Mouse (Mus musculus) cerebellum, adult 9-11 months (tissue): ENCODE measurements at regions not wholly inside any gene's neighbourhood (a gene's known extent, or its start where the extent isn't known, plus 50 kb on each side); places are given as distances from the start of the nearest gene placed in this dataset.

Source experiments
- DNase-seq: peaks from one replicate; pipeline ENCODE4 v3.0.0; 2022

GRCm38 (mm10) chr8:8376791-8377190 is 284.3 kb downstream of the Efnb2 start:
- no peak for DNase-seq

- DNase-seq: peak; percentile 4
These were observed 284.7 kb downstream of the Efnb2 start for GRCm38 (mm10) chr8:8376379-8376778.

- DNase-seq: no peak
These were observed 293.7 kb downstream of the Efnb2 start for GRCm38 (mm10) chr8:8367282-8367871.

- DNase-seq: no peak
These were observed 299.0 kb downstream of the Efnb2 start for GRCm38 (mm10) chr8:8361941-8362537.

GRCm38 (mm10) chr8:8360586-8360985 is 300.5 kb downstream of the Efnb2 start:
- DNase-seq: no peak

- no peak for DNase-seq
These were observed 306.1 kb downstream of the Efnb2 start for GRCm38 (mm10) chr8:8354977-8355376.

- DNase-seq: no peak
These were observed 316.4 kb downstream of the Efnb2 start for GRCm38 (mm10) chr8:8344661-8345060.

- no peak for DNase-seq
These were observed 325.6 kb downstream of the Efnb2 start for GRCm38 (mm10) chr8:8335256-8335972.

- no peak for DNase-seq
These were observed 326.5 kb downstream of the Efnb2 start for GRCm38 (mm10) chr8:8334515-8334914.

GRCm38 (mm10) chr8:8331249-8331648 is 329.8 kb downstream of the Efnb2 start:
- no peak for DNase-seq

GRCm38 (mm10) chr8:8328010-8328666 is 332.9 kb downstream of the Efnb2 start:
- no peak for DNase-seq

GRCm38 (mm10) chr8:8326066-8326834 is 334.8 kb downstream of the Efnb2 start:
- DNase-seq: no peak

GRCm38 (mm10) chr8:8325420-8325819 is 335.6 kb downstream of the Efnb2 start:
- no peak for DNase-seq

GRCm38 (mm10) chr8:8324520-8324919 is 336.5 kb downstream of the Efnb2 start:
- no peak for DNase-seq

- DNase-seq: no peak
These were observed 352.8 kb downstream of the Efnb2 start for GRCm38 (mm10) chr8:8308253-8308652.

GRCm38 (mm10) chr8:8307487-8307886 is 353.6 kb downstream of the Efnb2 start:
- DNase-seq: no peak

GRCm38 (mm10) chr8:8299965-8300767 is 360.9 kb downstream of the Efnb2 start:
- DNase-seq: no peak

GRCm38 (mm10) chr8:8292577-8293247 is 368.3 kb downstream of the Efnb2 start:
- DNase-seq: no peak

- no peak for DNase-seq
These were observed 375.2 kb downstream of the Efnb2 start for GRCm38 (mm10) chr8:8285876-8286275.

GRCm38 (mm10) chr8:8274987-8275386 is 386.1 kb downstream of the Efnb2 start:
- DNase-seq: no peak

GRCm38 (mm10) chr8:8274211-8274641 is 386.8 kb downstream of the Efnb2 start:
- DNase-seq: peak; percentile 55
